Mouse (Mus musculus): ENCODE results near the gene Trcg1.

DNA sequence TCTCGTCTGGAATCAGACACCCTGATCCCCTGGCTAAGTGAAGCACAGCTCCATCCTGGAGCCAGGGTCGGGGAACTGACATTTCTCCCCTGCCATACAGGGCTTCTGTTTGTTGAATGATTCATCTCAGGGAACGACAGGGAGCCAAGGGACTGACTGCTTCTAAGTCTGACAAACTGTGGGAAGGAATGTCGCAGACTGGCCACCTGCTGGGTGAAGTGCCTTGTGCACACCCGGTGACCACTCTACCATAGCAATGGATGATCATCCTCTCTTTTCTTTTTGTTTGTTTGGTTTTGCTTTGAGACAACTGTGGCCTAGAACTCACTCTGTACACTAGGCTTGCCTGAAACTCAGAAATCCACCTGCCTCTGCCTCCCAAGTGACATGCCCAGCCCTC lies 6.6 kb downstream of the Trcg1 start:
- TF ChIP-seq CTCF (IDR thresholded peaks at IDR 0.05; ENCODE audit: insufficient read depth, low read depth, low read length) (no peak), POLR2A (IDR thresholded peaks at IDR 0.05; ENCODE audit: insufficient read depth, low read depth, low read length) (no peak)

Measured in olfactory bulb, adult 2 months (tissue).